Mouse (Mus musculus) lung, postnatal 0 days (tissue): Measurements from ENCODE around the gene Tub. TPM values are rescaled to one million over a fixed set of nuclear protein-coding genes. Genes with fewer than 3 reads are reported as not detected.
A peak's percentile ranks its signal among the peaks of the same experiment; 100 is the strongest.

Experiments
- ATAC-seq: fragments of 200-750 bp; cut with Nextera tagmentation; 2 replicates; pipeline ENCODE4 v1.8.0; 2017; ENCODE audit warnings: moderate library complexity
- DNase-seq: peaks from one replicate; pipeline ENCODE4 v3.0.0-alpha.2; 2016; ENCODE audit warnings: low spot score
- H3K27ac ChIP-seq: fragments of 300-500 bp; sonication (generic); 2 replicates; pipeline ENCODE4 v1.5.1; 2014; ENCODE audit warnings: antibody characterized with exemption, mild to moderate bottlenecking, low read length, mixed read lengths
- H3K27me3 ChIP-seq: fragments of 300-500 bp; sonication (generic); replicated peaks from 2 replicates; pipeline ENCODE4 v1.6.1; 2014; ENCODE audit warnings: low read length, mixed read lengths; ENCODE audit not compliant: insufficient read depth
- H3K36me3 ChIP-seq: fragments of 300-500 bp; sonication (generic); 2 replicates; pipeline ENCODE4 v1.6.1; 2014; ENCODE audit warnings: low read length, mixed read lengths; ENCODE audit not compliant: insufficient read depth
- H3K4me1 ChIP-seq: fragments of 300-500 bp; sonication (generic); 2 replicates; pipeline ENCODE4 v1.6.1; 2014; ENCODE audit warnings: antibody characterized with exemption, low read depth, low read length, mixed read lengths; ENCODE audit not compliant: insufficient read depth
- H3K4me2 ChIP-seq: fragments of 300-500 bp; sonication (generic); replicated peaks from 2 replicates; pipeline ENCODE4 v1.6.1; 2014; ENCODE audit warnings: low read depth, mild to moderate bottlenecking, low read length, moderate library complexity, mixed read lengths
- H3K4me3 ChIP-seq: fragments of 300-500 bp; sonication (generic); 2 replicates; pipeline ENCODE4 v1.5.1; 2014; ENCODE audit warnings: low read depth, low read length
- H3K9ac ChIP-seq: fragments of 300-500 bp; sonication (generic); replicated peaks from 2 replicates; pipeline ENCODE4 v1.6.1; 2014; ENCODE audit warnings: low read depth, mild to moderate bottlenecking
- H3K9me3 ChIP-seq: fragments of 300-500 bp; sonication (generic); 2 replicates; pipeline ENCODE4 v1.6.1; 2016; ENCODE audit warnings: low read length, mixed read lengths
- CTCF ChIP-seq: IDR thresholded peaks from 2 replicates; pipeline ENCODE4 v1.5.1; 2016; ENCODE audit warnings: antibody characterized with exemption, mild to moderate bottlenecking
- EP300 ChIP-seq: IDR thresholded peaks from 2 replicates; pipeline ENCODE4 v1.6.1; 2016; ENCODE audit warnings: antibody characterized with exemption, mild to moderate bottlenecking, control low read depth
- WGBS: fragments of 180-500 bp; shearing (Covaris S2); extraction: QIAGEN DNeasy Blood & Tissue Kit; methylation state at CpG from one replicate; pipeline ENCODE4 v1.1.7; 2014; 5-methylcytosine and 5-hydroxymethylcytosine counted together
- polyA plus RNA-seq: library from polyadenylated mRNA; unstranded; fragments of >200 nt; fragmentation: Nextera tagmentation; extraction: Ambion mirVana; gene quantifications from 2 replicates; pipeline ENCODE4 v1.2.1, GENCODE M21; 2015

Tub gene
- polyA plus RNA-seq, 1 experiment from 2014 or later, result 0.38 TPM

GRCm38 (mm10) chr7:108993881-108994291 is 43.7 kb downstream of the Tub start:
- no peak overlapping the region for H3K27ac ChIP-seq
- 60% methylated on average over 3 of the region's 3 CpGs for WGBS

GRCm38 (mm10) chr7:108996156-108996555 is 46.0 kb downstream of the Tub start:
- no peak overlapping the region for H3K4me3 ChIP-seq
- ATAC-seq (no peak), DNase-seq (no peak)
- H3K9me3 ChIP-seq, result no peaks in the 10 kb centered on the region
- H3K4me2 ChIP-seq, result no peak overlapping the region
- H3K36me3 ChIP-seq, result no peaks in the 10 kb centered on the region
- H3K27me3 ChIP-seq, result no peaks in the 10 kb centered on the region
- no peak overlapping the region for H3K9ac ChIP-seq
- no peak for TF ChIP-seq CTCF
- no peak for TF ChIP-seq EP300
- 73% methylated on average over 6 of the region's 6 CpGs for WGBS
- H3K4me1 ChIP-seq, result peaks cover 8% of the 10 kb centered on the region; the same call in 1 of the 2 replicates
- no peak overlapping the region for H3K27ac ChIP-seq

More at GRCm38 (mm10) chr7:108993881-108994291, 43.7 kb downstream of the Tub start:
- TF ChIP-seq CTCF (no peak), EP300 (no peak)
- Histone ChIP-seq H3K4me1 (peaks cover 8% of the 10 kb centered on the region; the same call in 1 of the 2 replicates), H3K36me3 (no peaks in the 10 kb centered on the region), H3K27me3 (no peaks in the 10 kb centered on the region), H3K4me3 (no peak overlapping the region), H3K9me3 (no peaks in the 10 kb centered on the region), H3K4me2 (no peak overlapping the region), H3K9ac (no peak overlapping the region)
- no peak for DNase-seq
- ATAC-seq, result no peak

GRCm38 (mm10) chr7:109000315-109000954 is 50.3 kb downstream of the Tub start:
- no peak for DNase-seq
- H3K27me3 ChIP-seq, result no peaks in the 10 kb centered on the region
- peaks cover 2% of the 10 kb centered on the region; the same call in 1 of the 2 replicates for H3K4me1 ChIP-seq
- TF ChIP-seq EP300 (no peak), CTCF (peak; percentile 60)
- no peak for ATAC-seq
- no peak overlapping the region for H3K4me2 ChIP-seq
- H3K4me3 ChIP-seq, result no peak overlapping the region
- H3K27ac ChIP-seq, result no peak overlapping the region
- H3K9me3 ChIP-seq, result no peaks in the 10 kb centered on the region
- no peak overlapping the region for H3K9ac ChIP-seq
- WGBS, result 40% methylated on average over 4 of the region's 4 CpGs
- no peaks in the 10 kb centered on the region for H3K36me3 ChIP-seq

GRCm38 (mm10) chr7:109001971-109002370 is 51.8 kb downstream of the Tub start:
- no peak overlapping the region for H3K9ac ChIP-seq
- no peak overlapping the region for H3K27ac ChIP-seq
- WGBS, result 73% methylated on average over 4 of the region's 4 CpGs
- no peak overlapping the region for H3K4me3 ChIP-seq
- no peak for DNase-seq
- H3K4me1 ChIP-seq, result peaks cover 2% of the 10 kb centered on the region; the same call in 1 of the 2 replicates
- H3K27me3 ChIP-seq, result no peaks in the 10 kb centered on the region
- H3K4me2 ChIP-seq, result no peak overlapping the region
- ATAC-seq, result no peak
- no peaks in the 10 kb centered on the region for H3K9me3 ChIP-seq
- H3K36me3 ChIP-seq, result no peaks in the 10 kb centered on the region
- TF ChIP-seq EP300 (no peak), CTCF (no peak)

- Histone ChIP-seq H3K4me1 (no peaks in the 10 kb centered on the region), H3K27ac (no peak overlapping the region), H3K9ac (no peak overlapping the region), H3K36me3 (no peaks in the 10 kb centered on the region), H3K9me3 (no peaks in the 10 kb centered on the region), H3K27me3 (no peaks in the 10 kb centered on the region), H3K4me3 (no peak overlapping the region), H3K4me2 (no peak overlapping the region)
- DNase-seq (no peak), ATAC-seq (no peak)
- no peak for TF ChIP-seq CTCF
- 16% methylated on average over 3 of the region's 3 CpGs for WGBS
Observed at GRCm38 (mm10) chr7:109003653-109004052, 53.5 kb downstream of the Tub start.

- H3K4me3 ChIP-seq, result no peak overlapping the region
- H3K9me3 ChIP-seq, result no peaks in the 10 kb centered on the region
- no peak for TF ChIP-seq CTCF
- TF ChIP-seq EP300, result no peak
- WGBS, result 68% methylated on average over 1 of the region's 1 CpGs
- H3K4me2 ChIP-seq, result no peak overlapping the region
- no peak overlapping the region for H3K9ac ChIP-seq
- no peaks in the 10 kb centered on the region for H3K4me1 ChIP-seq
- peaks cover 17% of the 10 kb centered on the region for H3K27me3 ChIP-seq
- ATAC-seq (no peak), DNase-seq (no peak)
- H3K36me3 ChIP-seq, result no peaks in the 10 kb centered on the region
- H3K27ac ChIP-seq, result no peak overlapping the region
Observed at GRCm38 (mm10) chr7:109009260-109009659, 59.1 kb downstream of the Tub start.
